Mouse (Mus musculus): Measurements from ENCODE around the gene Tgfbi. TPM values are rescaled to one million over a fixed set of nuclear protein-coding genes. Genes with fewer than 3 reads are reported as not detected.

Tgfbi gene
- polyA plus RNA-seq, 1 experiment from 2014 or later: 65.0 TPM

DNA sequence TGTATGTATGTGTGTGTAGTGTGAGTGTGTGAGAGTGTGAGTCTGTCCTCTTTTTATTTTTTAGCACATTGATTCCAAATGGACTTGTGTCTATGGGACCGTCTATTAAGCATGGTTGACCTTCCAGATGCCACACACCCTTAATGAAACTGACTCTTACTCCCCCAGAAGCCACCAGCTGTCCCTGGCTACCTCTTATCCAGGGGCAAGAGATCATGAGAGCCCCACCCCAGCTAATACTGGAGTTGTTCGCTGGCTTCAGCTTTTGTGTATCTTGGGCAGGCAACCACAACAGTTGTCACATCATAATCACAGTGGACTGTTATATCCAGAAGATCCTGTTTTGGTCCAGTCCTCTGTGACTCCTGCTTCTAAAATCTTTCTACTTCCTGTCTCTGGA is 40.7 kb downstream of the Tgfbi start:
- WGBS (ENCODE audit: insufficient replicate concordance): 88% methylated on average over 2 of the region's 2 CpGs
- ATAC-seq (replicated peaks; ENCODE audit: insufficient number of reproducible peaks, low FRiP score, low TSS enrichment): no peak

DNA sequence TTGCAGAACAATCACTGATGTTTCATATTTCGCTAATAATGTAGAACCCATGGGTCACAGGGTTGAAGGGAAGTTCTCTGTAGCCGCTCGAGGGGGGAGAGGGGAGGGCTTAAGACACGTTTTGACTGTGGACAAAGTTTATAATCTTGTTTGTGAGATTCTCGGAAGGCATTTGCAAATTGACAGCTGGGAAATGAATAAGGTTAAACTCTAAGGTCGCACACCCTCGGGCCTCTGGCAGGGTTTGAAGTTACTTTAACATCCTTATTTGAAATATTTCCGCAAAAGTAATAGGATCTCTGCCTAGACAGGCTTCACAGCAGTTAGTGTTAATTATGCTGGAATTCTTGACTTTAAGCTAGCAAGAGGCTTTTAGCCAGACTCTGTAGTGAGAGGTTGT is 43.1 kb downstream of the Tgfbi start:
- Histone ChIP-seq H3K27ac (ENCODE audit: low read depth, low read length) (no peak overlapping the region), H3K9me3 (replicated peaks; ENCODE audit: control insufficient read depth, low read length) (no peaks in the 10 kb centered on the region), H3K36me3 (ENCODE audit: control insufficient read depth, insufficient read depth, low read length) (no peaks in the 10 kb centered on the region), H3K4me3 (ENCODE audit: low read depth, low read length) (no peak overlapping the region), H3K27me3 (ENCODE audit: control insufficient read depth, insufficient read depth, low read length) (no peaks in the 10 kb centered on the region), H3K9ac (ENCODE audit: low read depth, low read length) (no peak overlapping the region), H3K4me2 (no peak overlapping the region), H3K4me1 (ENCODE audit: control insufficient read depth, insufficient read depth, low read length) (peaks cover 3% of the 10 kb centered on the region)
- WGBS (ENCODE audit: insufficient replicate concordance): 62% methylated on average over 8 of the region's 8 CpGs
- no peak for ATAC-seq (replicated peaks; ENCODE audit: insufficient number of reproducible peaks, low FRiP score, low TSS enrichment)

More for the DNA sequence above, 40.7 kb downstream of the Tgfbi start:
- Histone ChIP-seq H3K4me2 (no peak overlapping the region), H3K36me3 (ENCODE audit: control insufficient read depth, insufficient read depth, low read length) (no peaks in the 10 kb centered on the region), H3K9me3 (replicated peaks; ENCODE audit: control insufficient read depth, low read length) (no peaks in the 10 kb centered on the region), H3K4me3 (ENCODE audit: low read depth, low read length) (no peak overlapping the region), H3K27ac (ENCODE audit: low read depth, low read length) (no peak overlapping the region), H3K27me3 (ENCODE audit: control insufficient read depth, insufficient read depth, low read length) (no peaks in the 10 kb centered on the region), H3K4me1 (ENCODE audit: control insufficient read depth, insufficient read depth, low read length) (peaks cover 3% of the 10 kb centered on the region; the same call in 1 of the 2 replicates), H3K9ac (ENCODE audit: low read depth, low read length) (no peak overlapping the region)

- WGBS (ENCODE audit: insufficient replicate concordance): 81% methylated on average over 5 of the region's 5 CpGs
- no peak overlapping the region for H3K9ac ChIP-seq (ENCODE audit: low read depth, low read length)
- H3K9me3 ChIP-seq (replicated peaks; ENCODE audit: control insufficient read depth, low read length): no peaks in the 10 kb centered on the region
- no peak overlapping the region for H3K4me3 ChIP-seq (ENCODE audit: low read depth, low read length)
- H3K36me3 ChIP-seq (ENCODE audit: control insufficient read depth, insufficient read depth, low read length): no peaks in the 10 kb centered on the region
- no peak for ATAC-seq (replicated peaks; ENCODE audit: insufficient number of reproducible peaks, low FRiP score, low TSS enrichment)
- H3K27me3 ChIP-seq (ENCODE audit: control insufficient read depth, insufficient read depth, low read length): no peaks in the 10 kb centered on the region
- H3K27ac ChIP-seq (ENCODE audit: low read depth, low read length): no peak overlapping the region
- H3K4me1 ChIP-seq (ENCODE audit: control insufficient read depth, insufficient read depth, low read length): no peaks in the 10 kb centered on the region; the same call in none of the 2 replicates
- H3K4me2 ChIP-seq: no peak overlapping the region
Observed at GRCm38 (mm10) chr13:56654176-56654575, 44.9 kb downstream of the Tgfbi start.

GRCm38 (mm10) chr13:56657946-56658512 is 48.7 kb downstream of the Tgfbi start:
- no peaks in the 10 kb centered on the region for H3K9me3 ChIP-seq (replicated peaks; ENCODE audit: control insufficient read depth, low read length)
- no peak overlapping the region for H3K4me3 ChIP-seq (ENCODE audit: low read depth, low read length)
- peaks cover 17% of the 10 kb centered on the region for H3K4me1 ChIP-seq (ENCODE audit: control insufficient read depth, insufficient read depth, low read length)
- no peak overlapping the region for H3K27ac ChIP-seq (ENCODE audit: low read depth, low read length)
- ATAC-seq (replicated peaks; ENCODE audit: insufficient number of reproducible peaks, low FRiP score, low TSS enrichment): no peak
- no peaks in the 10 kb centered on the region for H3K36me3 ChIP-seq (ENCODE audit: control insufficient read depth, insufficient read depth, low read length)
- H3K9ac ChIP-seq (ENCODE audit: low read depth, low read length): peak overlapping the region; percentile 39; the same call in 1 of the 2 replicates
- H3K27me3 ChIP-seq (ENCODE audit: control insufficient read depth, insufficient read depth, low read length): no peaks in the 10 kb centered on the region
- H3K4me2 ChIP-seq: no peak overlapping the region
- 42% methylated on average over 7 of the region's 7 CpGs for WGBS (ENCODE audit: insufficient replicate concordance)

GRCm38 (mm10) chr13:56658931-56659330 is 49.6 kb downstream of the Tgfbi start:
- no peak overlapping the region for H3K9ac ChIP-seq (ENCODE audit: low read depth, low read length)
- peaks cover 19% of the 10 kb centered on the region for H3K4me1 ChIP-seq (ENCODE audit: control insufficient read depth, insufficient read depth, low read length)
- no peaks in the 10 kb centered on the region for H3K36me3 ChIP-seq (ENCODE audit: control insufficient read depth, insufficient read depth, low read length)
- no peak overlapping the region for H3K27ac ChIP-seq (ENCODE audit: low read depth, low read length)
- no peak overlapping the region for H3K4me2 ChIP-seq
- H3K27me3 ChIP-seq (ENCODE audit: control insufficient read depth, insufficient read depth, low read length): no peaks in the 10 kb centered on the region
- ATAC-seq (replicated peaks; ENCODE audit: insufficient number of reproducible peaks, low FRiP score, low TSS enrichment): no peak
- 68% methylated on average over 6 of the region's 6 CpGs for WGBS (ENCODE audit: insufficient replicate concordance)
- no peaks in the 10 kb centered on the region for H3K9me3 ChIP-seq (replicated peaks; ENCODE audit: control insufficient read depth, low read length)
- no peak overlapping the region for H3K4me3 ChIP-seq (ENCODE audit: low read depth, low read length)

- no peaks in the 10 kb centered on the region for H3K36me3 ChIP-seq (ENCODE audit: control insufficient read depth, insufficient read depth, low read length)
- ATAC-seq (replicated peaks; ENCODE audit: insufficient number of reproducible peaks, low FRiP score, low TSS enrichment): peak; percentile 53
- no peak overlapping the region for H3K4me3 ChIP-seq (ENCODE audit: low read depth, low read length)
- H3K9me3 ChIP-seq (replicated peaks; ENCODE audit: control insufficient read depth, low read length): no peaks in the 10 kb centered on the region
- H3K4me1 ChIP-seq (ENCODE audit: control insufficient read depth, insufficient read depth, low read length): peaks cover 19% of the 10 kb centered on the region
- H3K9ac ChIP-seq (ENCODE audit: low read depth, low read length): peak overlapping the region; percentile 52; the same call in 1 of the 2 replicates
- H3K27me3 ChIP-seq (ENCODE audit: control insufficient read depth, insufficient read depth, low read length): no peaks in the 10 kb centered on the region
- WGBS (ENCODE audit: insufficient replicate concordance): 35% methylated on average over 7 of the region's 7 CpGs
- H3K4me2 ChIP-seq: peak overlapping the region; percentile 12; the same call in 1 of the 2 replicates
- peak overlapping the region; percentile 77 for H3K27ac ChIP-seq (ENCODE audit: low read depth, low read length)
Observed at GRCm38 (mm10) chr13:56661914-56662621, 52.7 kb downstream of the Tgfbi start.

DNA sequence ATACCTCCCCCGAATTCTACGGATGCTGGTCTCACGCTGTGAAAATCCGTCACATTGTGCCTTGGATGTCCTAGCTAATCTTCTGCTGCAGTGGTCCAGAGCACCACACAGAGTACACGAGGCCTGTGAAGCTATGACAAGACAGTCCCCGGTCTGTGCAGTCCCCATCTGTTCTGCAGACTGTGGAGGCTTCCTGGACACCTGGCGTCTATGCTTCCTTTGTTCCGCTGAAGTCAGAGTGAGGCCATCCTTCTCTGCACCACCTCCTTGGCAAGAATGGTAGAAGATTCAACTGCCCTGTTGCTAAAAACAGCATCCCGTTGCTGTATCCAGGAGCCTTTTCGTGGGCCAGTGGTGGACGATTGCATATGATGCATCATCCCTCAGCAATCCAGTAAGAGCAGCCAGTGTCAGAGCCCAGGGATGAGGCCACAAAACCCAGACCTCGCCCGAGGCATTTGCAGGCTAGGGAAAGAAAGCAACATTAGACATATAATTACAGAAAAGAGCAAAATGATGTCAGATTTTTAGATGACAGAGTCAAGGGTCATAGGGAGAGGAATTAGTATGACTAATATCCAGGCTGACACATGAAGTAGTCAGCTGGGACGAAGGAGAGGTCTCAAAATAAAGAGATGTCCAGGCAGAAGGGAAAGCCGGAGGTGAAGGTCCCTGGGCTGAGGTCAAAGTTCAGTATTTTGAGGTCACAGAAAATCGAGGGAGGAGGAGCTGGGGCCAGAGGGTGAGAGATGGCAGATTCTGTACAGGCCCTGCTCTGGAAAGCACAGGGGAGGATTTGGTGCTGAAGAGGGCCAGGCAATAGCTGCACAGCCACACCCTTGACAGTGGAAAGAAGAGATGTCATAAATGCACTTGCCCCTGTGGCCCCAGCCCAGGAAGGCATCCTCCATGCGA is 55.2 kb downstream of the Tgfbi start:
- no peaks in the 10 kb centered on the region for H3K9me3 ChIP-seq (replicated peaks; ENCODE audit: control insufficient read depth, low read length)
- H3K27ac ChIP-seq (ENCODE audit: low read depth, low read length): no peak overlapping the region
- H3K9ac ChIP-seq (ENCODE audit: low read depth, low read length): no peak overlapping the region
- H3K4me1 ChIP-seq (ENCODE audit: control insufficient read depth, insufficient read depth, low read length): peaks cover 23% of the 10 kb centered on the region
- no peak overlapping the region for H3K4me3 ChIP-seq (ENCODE audit: low read depth, low read length)
- no peak overlapping the region for H3K4me2 ChIP-seq
- no peaks in the 10 kb centered on the region for H3K27me3 ChIP-seq (ENCODE audit: control insufficient read depth, insufficient read depth, low read length)
- ATAC-seq (replicated peaks; ENCODE audit: insufficient number of reproducible peaks, low FRiP score, low TSS enrichment): no peak
- no peaks in the 10 kb centered on the region for H3K36me3 ChIP-seq (ENCODE audit: control insufficient read depth, insufficient read depth, low read length)
- WGBS (ENCODE audit: insufficient replicate concordance): 76% methylated on average over 17 of the region's 17 CpGs

- no peak for ATAC-seq (replicated peaks; ENCODE audit: insufficient number of reproducible peaks, low FRiP score, low TSS enrichment)
- Histone ChIP-seq H3K4me3 (ENCODE audit: low read depth, low read length) (no peak overlapping the region), H3K36me3 (ENCODE audit: control insufficient read depth, insufficient read depth, low read length) (no peaks in the 10 kb centered on the region), H3K27ac (ENCODE audit: low read depth, low read length) (no peak overlapping the region), H3K9ac (ENCODE audit: low read depth, low read length) (no peak overlapping the region), H3K4me1 (ENCODE audit: control insufficient read depth, insufficient read depth, low read length) (peaks cover 8% of the 10 kb centered on the region), H3K9me3 (replicated peaks; ENCODE audit: control insufficient read depth, low read length) (no peaks in the 10 kb centered on the region), H3K27me3 (ENCODE audit: control insufficient read depth, insufficient read depth, low read length) (peaks cover 2% of the 10 kb centered on the region; the same call in 1 of the 2 replicates), H3K4me2 (no peak overlapping the region)
- WGBS (ENCODE audit: insufficient replicate concordance): 25% methylated on average over 11 of the region's 11 CpGs
Observed at GRCm38 (mm10) chr13:56671206-56671605, 61.9 kb downstream of the Tgfbi start.

All from heart, embryonic 11.5 days (tissue).